ENCODE assay signal across 8 mouse cellular contexts in genomic region chr5:103817754-103818153, GRCm38 (mm10).
DNase-seq lines count a peak whose midpoint lies in the region; ATAC-seq lines count a peak whose summit lies in the region.

No protein-coding gene starts in this region.

- H3K9me3 ChIP-seq in hindbrain, embryonic 12.5 days (replicated peaks), result no peaks in the 10 kb centered on the region

- H3K9ac ChIP-seq in hindbrain, embryonic 12.5 days, result no peak overlapping the region

- no peaks in the 10 kb centered on the region for H3K27me3 ChIP-seq in hindbrain, embryonic 12.5 days

- DNase-seq in NIH3T3 (ENCODE audit: low read depth), result peak; percentile 88
- peak; percentile 82 for DNase-seq in cerebellum, adult 8-10 months
- DNase-seq in frontal cortex, adult 2 months (ENCODE audit: extremely low spot score in 1 of 2, low spot score in 1 of 2), result peak; percentile 41 to 86
- DNase-seq in layer of hippocampus, postnatal 25 days (ENCODE audit: extremely low spot score in 1 of 2, low spot score in 1 of 2), result peak; percentile 56 to 74
- peak; percentile 88 for DNase-seq in lung, postnatal 10 days
- DNase-seq in retina, adult 2 months (ENCODE audit: low read depth, low spot score), result peak; percentile 74
- DNase-seq in thymus, postnatal 14 days, result peak; percentile 77

- peak; percentile 55 for ATAC-seq in hindbrain, embryonic 12.5 days (ENCODE audit: low FRiP score)

- H3K4me3 ChIP-seq in hindbrain, embryonic 12.5 days, result no peak overlapping the region

- no peaks in the 10 kb centered on the region for H3K36me3 ChIP-seq in hindbrain, embryonic 12.5 days

- H3K27ac ChIP-seq in hindbrain, embryonic 12.5 days, result no peak overlapping the region

- WGBS in hindbrain, embryonic 12.5 days, result 33% methylated on average over 1 of the region's 1 CpGs

- H3K4me1 ChIP-seq in hindbrain, embryonic 12.5 days, result no peaks in the 10 kb centered on the region

- H3K4me2 ChIP-seq in hindbrain, embryonic 12.5 days (replicated peaks), result no peak overlapping the region
